Mouse (Mus musculus): ENCODE data around the gene Rere. TPM values are rescaled to one million over a fixed set of nuclear protein-coding genes. Genes with fewer than 3 reads are reported as not detected.
A peak's percentile ranks its signal among the peaks of the same experiment; 100 is the strongest.

Gene Rere
- polyA plus RNA-seq, 1 experiment from 2014 or later: 22.2 TPM

- Histone ChIP-seq H3K27ac (ENCODE audit: low read length) (no peak overlapping the region; the same call in 1 of the 2 replicates), H3K9me3 (ENCODE audit: control insufficient read depth, low read length) (no peaks in the 10 kb centered on the region), H3K36me3 (ENCODE audit: control insufficient read depth, insufficient read depth, low read length) (no peaks in the 10 kb centered on the region), H3K27me3 (replicated peaks; ENCODE audit: control insufficient read depth, insufficient read depth, low read length) (no peaks in the 10 kb centered on the region), H3K4me2 (ENCODE audit: low read depth, low read length) (no peak overlapping the region), H3K4me1 (ENCODE audit: control insufficient read depth, insufficient read depth, low read length) (peaks cover 2% of the 10 kb centered on the region; the same call in 1 of the 2 replicates), H3K9ac (ENCODE audit: low read depth, low read length) (no peak overlapping the region), H3K4me3 (ENCODE audit: low read length) (no peak overlapping the region)
- WGBS: 89% methylated on average over 7 of the region's 7 CpGs
- peak; percentile 53; the same call in 1 of the 2 replicates for ATAC-seq
Measured at GRCm38 (mm10) chr4:150294870-150295269, 13.4 kb downstream of the Rere start.

GRCm38 (mm10) chr4:150295966-150296365 lies 14.5 kb downstream of the Rere start:
- H3K36me3 ChIP-seq (ENCODE audit: control insufficient read depth, insufficient read depth, low read length): no peaks in the 10 kb centered on the region
- H3K27ac ChIP-seq (ENCODE audit: low read length): no peak overlapping the region
- no peaks in the 10 kb centered on the region for H3K9me3 ChIP-seq (ENCODE audit: control insufficient read depth, low read length)
- H3K4me1 ChIP-seq (ENCODE audit: control insufficient read depth, insufficient read depth, low read length): peaks cover 2% of the 10 kb centered on the region; the same call in 1 of the 2 replicates
- no peak overlapping the region for H3K9ac ChIP-seq (ENCODE audit: low read depth, low read length)
- no peak overlapping the region for H3K4me3 ChIP-seq (ENCODE audit: low read length)
- WGBS: 98% methylated on average over 7 of the region's 7 CpGs
- ATAC-seq: no peak
- no peak overlapping the region for H3K4me2 ChIP-seq (ENCODE audit: low read depth, low read length)
- no peaks in the 10 kb centered on the region for H3K27me3 ChIP-seq (replicated peaks; ENCODE audit: control insufficient read depth, insufficient read depth, low read length)

GRCm38 (mm10) chr4:150302726-150303125 lies 21.3 kb downstream of the Rere start:
- Histone ChIP-seq H3K27ac (ENCODE audit: low read length) (peak overlapping the region; percentile 82), H3K4me2 (ENCODE audit: low read depth, low read length) (peak overlapping the region; percentile 37), H3K4me1 (ENCODE audit: control insufficient read depth, insufficient read depth, low read length) (peaks cover 34% of the 10 kb centered on the region), H3K9me3 (ENCODE audit: control insufficient read depth, low read length) (no peaks in the 10 kb centered on the region), H3K27me3 (replicated peaks; ENCODE audit: control insufficient read depth, insufficient read depth, low read length) (no peaks in the 10 kb centered on the region), H3K9ac (ENCODE audit: low read depth, low read length) (0 out of 2 replicates have a peak overlapping the region, but pooled peaks have one; percentile 17), H3K4me3 (ENCODE audit: low read length) (no peak overlapping the region), H3K36me3 (ENCODE audit: control insufficient read depth, insufficient read depth, low read length) (no peaks in the 10 kb centered on the region)
- peak; percentile 88 for ATAC-seq
- 56% methylated on average over 8 of the region's 8 CpGs for WGBS

GRCm38 (mm10) chr4:150306701-150307100 lies 25.3 kb downstream of the Rere start:
- Histone ChIP-seq H3K27ac (ENCODE audit: low read length) (peak overlapping the region; percentile 40), H3K4me1 (ENCODE audit: control insufficient read depth, insufficient read depth, low read length) (peaks cover 49% of the 10 kb centered on the region), H3K4me2 (ENCODE audit: low read depth, low read length) (peak overlapping the region; percentile 16; the same call in 1 of the 2 replicates), H3K36me3 (ENCODE audit: control insufficient read depth, insufficient read depth, low read length) (no peaks in the 10 kb centered on the region), H3K27me3 (replicated peaks; ENCODE audit: control insufficient read depth, insufficient read depth, low read length) (no peaks in the 10 kb centered on the region), H3K9me3 (ENCODE audit: control insufficient read depth, low read length) (no peaks in the 10 kb centered on the region), H3K4me3 (ENCODE audit: low read length) (no peak overlapping the region), H3K9ac (ENCODE audit: low read depth, low read length) (0 out of 2 replicates have a peak overlapping the region, but pooled peaks have one; percentile 11)
- peak; percentile 64 for ATAC-seq
- 38% methylated on average over 2 of the region's 2 CpGs for WGBS

- H3K9ac ChIP-seq (ENCODE audit: low read depth, low read length): no peak overlapping the region
- no peak overlapping the region for H3K4me3 ChIP-seq (ENCODE audit: low read length)
- no peaks in the 10 kb centered on the region for H3K27me3 ChIP-seq (replicated peaks; ENCODE audit: control insufficient read depth, insufficient read depth, low read length)
- ATAC-seq: no peak
- H3K4me1 ChIP-seq (ENCODE audit: control insufficient read depth, insufficient read depth, low read length): peaks cover 47% of the 10 kb centered on the region
- peak overlapping the region; percentile 40; the same call in 1 of the 2 replicates for H3K27ac ChIP-seq (ENCODE audit: low read length)
- 71% methylated on average over 1 of the region's 1 CpGs for WGBS
- no peaks in the 10 kb centered on the region for H3K9me3 ChIP-seq (ENCODE audit: control insufficient read depth, low read length)
- no peaks in the 10 kb centered on the region for H3K36me3 ChIP-seq (ENCODE audit: control insufficient read depth, insufficient read depth, low read length)
- peak overlapping the region; percentile 16; the same call in 1 of the 2 replicates for H3K4me2 ChIP-seq (ENCODE audit: low read depth, low read length)
Measured at GRCm38 (mm10) chr4:150307226-150307625, 25.8 kb downstream of the Rere start.

GRCm38 (mm10) chr4:150311431-150311830 lies 30.0 kb downstream of the Rere start:
- H3K4me1 ChIP-seq (ENCODE audit: control insufficient read depth, insufficient read depth, low read length): peaks cover 31% of the 10 kb centered on the region
- H3K9ac ChIP-seq (ENCODE audit: low read depth, low read length): no peak overlapping the region
- ATAC-seq: no peak
- H3K4me2 ChIP-seq (ENCODE audit: low read depth, low read length): no peak overlapping the region
- no peak overlapping the region for H3K4me3 ChIP-seq (ENCODE audit: low read length)
- no peaks in the 10 kb centered on the region for H3K27me3 ChIP-seq (replicated peaks; ENCODE audit: control insufficient read depth, insufficient read depth, low read length)
- no peaks in the 10 kb centered on the region for H3K9me3 ChIP-seq (ENCODE audit: control insufficient read depth, low read length)
- 53% methylated on average over 2 of the region's 2 CpGs for WGBS
- H3K27ac ChIP-seq (ENCODE audit: low read length): peak overlapping the region; percentile 37; the same call in 1 of the 2 replicates
- no peaks in the 10 kb centered on the region for H3K36me3 ChIP-seq (ENCODE audit: control insufficient read depth, insufficient read depth, low read length)

GRCm38 (mm10) chr4:150312646-150313045 lies 31.2 kb downstream of the Rere start:
- WGBS: 96% methylated on average over 2 of the region's 2 CpGs
- Histone ChIP-seq H3K9ac (ENCODE audit: low read depth, low read length) (no peak overlapping the region), H3K9me3 (ENCODE audit: control insufficient read depth, low read length) (no peaks in the 10 kb centered on the region)

GRCm38 (mm10) chr4:150315301-150315700 lies 33.9 kb downstream of the Rere start:
- Histone ChIP-seq H3K9me3 (ENCODE audit: control insufficient read depth, low read length) (no peaks in the 10 kb centered on the region), H3K9ac (ENCODE audit: low read depth, low read length) (no peak overlapping the region), H3K4me2 (ENCODE audit: low read depth, low read length) (no peak overlapping the region), H3K36me3 (ENCODE audit: control insufficient read depth, insufficient read depth, low read length) (no peaks in the 10 kb centered on the region), H3K27me3 (replicated peaks; ENCODE audit: control insufficient read depth, insufficient read depth, low read length) (no peaks in the 10 kb centered on the region), H3K4me3 (ENCODE audit: low read length) (no peak overlapping the region), H3K4me1 (ENCODE audit: control insufficient read depth, insufficient read depth, low read length) (peaks cover 14% of the 10 kb centered on the region), H3K27ac (ENCODE audit: low read length) (no peak overlapping the region)
- WGBS: 97% methylated on average over 19 of the region's 19 CpGs
- no peak for ATAC-seq

More at GRCm38 (mm10) chr4:150312646-150313045, 31.2 kb downstream of the Rere start:
- Histone ChIP-seq H3K4me2 (ENCODE audit: low read depth, low read length) (no peak overlapping the region), H3K27ac (ENCODE audit: low read length) (no peak overlapping the region), H3K4me3 (ENCODE audit: low read length) (no peak overlapping the region), H3K27me3 (replicated peaks; ENCODE audit: control insufficient read depth, insufficient read depth, low read length) (no peaks in the 10 kb centered on the region), H3K4me1 (ENCODE audit: control insufficient read depth, insufficient read depth, low read length) (peaks cover 19% of the 10 kb centered on the region), H3K36me3 (ENCODE audit: control insufficient read depth, insufficient read depth, low read length) (no peaks in the 10 kb centered on the region)
- ATAC-seq: no peak

GRCm38 (mm10) chr4:150316546-150316945 lies 35.1 kb downstream of the Rere start:
- Histone ChIP-seq H3K4me2 (ENCODE audit: low read depth, low read length) (no peak overlapping the region), H3K36me3 (ENCODE audit: control insufficient read depth, insufficient read depth, low read length) (no peaks in the 10 kb centered on the region), H3K9ac (ENCODE audit: low read depth, low read length) (no peak overlapping the region), H3K27me3 (replicated peaks; ENCODE audit: control insufficient read depth, insufficient read depth, low read length) (no peaks in the 10 kb centered on the region), H3K4me3 (ENCODE audit: low read length) (no peak overlapping the region), H3K27ac (ENCODE audit: low read length) (no peak overlapping the region), H3K9me3 (ENCODE audit: control insufficient read depth, low read length) (no peaks in the 10 kb centered on the region), H3K4me1 (ENCODE audit: control insufficient read depth, insufficient read depth, low read length) (peaks cover 5% of the 10 kb centered on the region)
- WGBS: 83% methylated on average over 1 of the region's 1 CpGs
- no peak for ATAC-seq

All from intestine, embryonic 16.5 days (tissue).